Mouse (Mus musculus): ENCODE results near the gene Aim2.
"Not testable (repeated sequence)": the region's sequence is repeated elsewhere in the genome, so short reads cannot be mapped to it uniquely, and the experiment has no call there.

Aim2 gene

DNA sequence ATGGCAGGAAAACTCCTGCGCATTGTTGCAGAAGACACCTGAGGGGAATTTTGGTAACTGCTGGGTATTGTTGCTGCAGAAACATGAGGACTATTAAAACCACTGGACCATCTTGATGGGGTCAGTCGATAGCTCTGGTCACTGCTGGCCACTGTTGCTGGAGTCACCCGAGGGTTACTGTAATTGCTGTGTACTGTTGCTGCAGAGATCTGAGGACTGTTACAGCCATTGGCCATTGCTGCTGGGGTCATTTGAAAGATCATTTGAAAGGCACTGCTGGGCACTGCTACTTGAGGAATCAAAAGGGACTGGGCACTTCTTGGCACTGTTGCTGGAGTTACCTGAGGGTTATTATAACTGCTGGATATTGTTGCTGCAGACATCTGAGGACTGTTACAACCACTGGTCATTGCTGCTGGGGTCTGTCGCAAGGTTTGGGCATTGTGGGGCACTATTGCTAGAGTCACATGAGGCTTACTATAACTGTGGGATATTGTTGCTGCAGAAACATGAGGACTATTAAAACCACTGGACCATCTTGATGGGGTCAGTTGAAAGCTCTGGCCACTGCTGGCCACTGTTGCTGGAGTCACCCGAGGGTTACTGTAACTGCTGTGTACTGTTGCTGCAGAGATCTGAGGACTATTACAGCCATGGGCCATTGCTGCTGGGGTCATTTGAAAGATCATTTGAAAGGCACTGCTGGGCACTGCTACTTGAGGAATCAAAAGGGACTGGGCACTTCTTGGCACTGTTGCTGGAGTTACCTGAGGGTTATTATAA lies 129.9 kb downstream of the Aim2 start:
- not testable (repeated sequence) for DNase-seq

DNA sequence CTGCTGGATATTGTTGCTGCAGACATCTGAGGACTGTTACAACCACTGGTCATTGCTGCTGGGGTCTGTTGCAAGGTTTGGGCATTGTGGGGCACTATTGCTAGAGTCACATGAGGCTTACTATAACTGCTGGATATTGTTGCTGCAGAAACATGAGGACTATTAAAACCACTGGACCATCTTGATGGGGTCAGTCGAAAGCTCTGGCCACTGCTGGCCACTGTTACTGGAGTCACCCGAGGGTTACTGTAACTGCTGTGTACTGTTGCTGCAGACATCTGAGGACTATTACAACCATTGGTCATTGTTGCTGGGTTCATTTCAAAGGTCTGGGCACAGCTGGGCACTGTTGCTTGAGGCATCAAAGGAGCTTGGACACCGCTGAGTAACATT lies 130.5 kb downstream of the Aim2 start:
- not testable (repeated sequence) for DNase-seq

GRCm38 (mm10) chr1:173490812-173491480 lies 140.3 kb downstream of the Aim2 start, which contains the start of gene Ifi206:
Gene Ifi206 (minus strand): TSS chr1:173491041.
- DNase-seq: not testable (repeated sequence)

- DNase-seq: not testable (repeated sequence)
These were observed 140.8 kb downstream of the Aim2 start for GRCm38 (mm10) chr1:173491483-173491882.

DNA sequence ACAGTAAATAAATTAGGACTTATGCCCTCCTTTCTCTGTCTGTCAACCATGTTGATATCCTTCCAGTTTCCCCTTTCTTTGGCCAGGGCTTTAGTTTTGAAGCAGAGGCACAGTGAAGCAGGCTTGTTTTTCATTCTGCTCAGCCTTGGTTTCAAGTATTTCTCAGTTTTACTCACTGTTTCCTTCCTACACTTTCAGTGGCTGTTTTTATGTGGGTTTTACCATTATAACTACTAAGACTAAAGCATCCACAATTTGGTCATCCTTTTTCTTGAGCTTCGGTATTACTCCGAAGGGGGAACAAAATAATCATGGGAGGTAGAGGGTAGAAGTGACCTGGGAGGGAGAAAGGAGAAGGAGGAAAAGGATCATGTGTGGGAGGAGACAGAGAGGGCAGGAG lies 159.9 kb downstream of the Aim2 start:
- not testable (repeated sequence) for DNase-seq
